Mouse (Mus musculus): Measurements from ENCODE around the gene Xylb.
"Not testable (repeated sequence)": the region's sequence is repeated elsewhere in the genome, so short reads cannot be mapped to it uniquely, and the experiment has no call there.

Xylb gene

DNA sequence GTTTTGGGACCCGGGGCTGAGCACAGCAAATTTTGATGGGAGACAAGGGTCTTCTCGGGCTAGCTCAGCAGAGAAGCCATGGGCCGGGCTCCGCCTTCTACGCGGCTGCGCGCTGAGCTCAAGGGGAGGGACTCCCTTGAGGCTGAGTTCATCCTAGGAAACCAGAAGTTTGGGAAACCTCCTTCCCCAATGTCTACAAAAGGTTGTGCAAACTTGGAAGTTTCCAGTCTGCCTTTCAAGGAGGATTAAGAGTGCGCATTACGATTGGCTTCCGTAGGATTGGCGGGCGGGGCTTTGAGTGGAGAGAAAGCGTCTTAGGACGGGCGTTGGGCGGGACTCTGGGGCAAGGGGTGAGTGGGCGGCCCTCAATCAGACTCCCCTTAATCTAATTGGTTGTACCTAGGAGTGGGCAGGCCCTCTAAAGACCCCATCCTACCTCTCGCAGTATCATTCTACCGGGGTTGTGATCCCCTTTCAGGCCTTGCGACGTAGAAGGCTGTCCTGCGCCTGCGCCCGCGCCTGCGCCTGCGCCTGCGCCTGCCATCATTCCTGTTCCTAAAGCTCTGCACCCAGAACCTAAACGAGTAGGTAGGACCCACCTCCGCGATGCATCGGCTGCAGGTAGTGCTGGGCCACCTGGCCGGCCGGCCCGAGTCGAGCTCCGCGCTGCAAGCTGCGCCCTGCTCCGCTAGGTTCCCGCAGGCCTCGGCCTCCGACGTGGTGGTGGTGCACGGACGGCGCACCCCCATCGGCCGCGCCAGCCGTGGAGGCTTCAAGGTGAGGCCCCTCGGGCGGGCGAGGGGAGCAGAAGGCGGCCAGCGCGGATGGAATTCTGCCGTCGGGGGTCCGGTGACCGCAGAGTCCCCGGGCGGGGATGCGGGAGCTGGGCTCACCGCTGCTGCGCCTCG, 16.0 kb upstream of the Xylb start, which contains the start of gene Myd88:
TSS of gene Myd88 (minus strand) at position 503 of the 908 bp plus-strand sequence.
- DNase-seq (ENCODE audit: low read depth, low spot score) = peak; percentile 100

DNA sequence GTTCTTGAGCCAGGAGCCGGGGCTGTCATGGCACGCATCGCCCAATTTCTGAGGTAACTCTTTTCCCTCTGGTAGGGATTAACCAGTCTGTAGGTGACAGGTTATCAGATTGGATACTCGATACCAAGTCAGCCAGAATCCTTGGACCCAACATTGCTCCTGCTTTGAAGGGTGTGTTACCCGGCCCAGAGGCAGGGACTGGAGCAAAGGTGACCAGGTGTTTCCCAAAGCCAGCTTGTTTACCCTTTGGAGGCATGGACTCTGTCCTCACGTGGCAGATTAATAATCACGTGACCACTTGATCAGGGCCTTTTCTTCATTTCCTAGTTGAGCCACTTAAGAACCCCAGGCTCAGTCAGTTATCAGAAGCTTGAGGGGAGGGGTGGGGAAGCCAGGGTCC, 14.5 kb upstream of the Xylb start:
- no peak for DNase-seq (ENCODE audit: low read depth, low spot score)

DNA sequence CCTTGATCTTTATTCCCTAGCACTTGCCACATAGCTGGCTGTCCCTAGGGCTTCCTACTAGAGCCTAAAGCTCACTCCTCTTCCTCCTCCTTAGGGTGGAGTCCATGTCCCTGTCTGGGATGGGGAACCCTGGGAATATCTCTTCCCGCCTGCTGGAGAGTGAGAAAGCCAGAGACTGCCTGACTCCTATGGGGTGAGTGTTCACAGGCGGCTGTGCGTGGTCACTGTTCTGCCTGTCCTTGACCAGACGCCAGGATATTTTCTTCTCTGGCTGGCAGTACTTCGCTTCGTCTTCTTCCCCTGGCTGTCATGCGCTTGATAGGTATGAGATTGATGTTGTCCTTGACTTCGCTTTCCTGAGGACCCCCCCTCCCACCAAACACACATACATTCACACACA, 10.8 kb upstream of the Xylb start:
- DNase-seq (ENCODE audit: low read depth, low spot score) = no peak

DNA sequence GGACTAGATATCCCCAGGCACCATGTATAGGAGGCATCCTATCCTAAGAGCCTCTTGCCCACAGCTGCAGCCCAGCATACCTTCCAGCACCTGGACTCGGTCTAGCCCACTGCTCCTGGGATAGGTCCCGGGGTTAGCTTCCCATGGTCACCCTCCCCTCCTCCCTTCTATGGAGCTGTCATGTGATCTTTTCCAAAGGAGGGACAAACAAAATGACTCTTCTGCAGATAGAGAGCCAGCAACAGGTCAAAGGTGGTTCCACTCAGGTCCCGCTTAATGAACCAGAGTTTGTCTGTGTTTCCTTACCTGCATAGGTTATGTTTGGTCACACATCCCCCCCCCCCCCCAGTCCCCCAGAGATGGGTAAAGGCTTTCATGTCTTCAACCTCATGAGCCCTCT, 6.7 kb upstream of the Xylb start:
- no peak for DNase-seq (ENCODE audit: low read depth, low spot score)

DNA sequence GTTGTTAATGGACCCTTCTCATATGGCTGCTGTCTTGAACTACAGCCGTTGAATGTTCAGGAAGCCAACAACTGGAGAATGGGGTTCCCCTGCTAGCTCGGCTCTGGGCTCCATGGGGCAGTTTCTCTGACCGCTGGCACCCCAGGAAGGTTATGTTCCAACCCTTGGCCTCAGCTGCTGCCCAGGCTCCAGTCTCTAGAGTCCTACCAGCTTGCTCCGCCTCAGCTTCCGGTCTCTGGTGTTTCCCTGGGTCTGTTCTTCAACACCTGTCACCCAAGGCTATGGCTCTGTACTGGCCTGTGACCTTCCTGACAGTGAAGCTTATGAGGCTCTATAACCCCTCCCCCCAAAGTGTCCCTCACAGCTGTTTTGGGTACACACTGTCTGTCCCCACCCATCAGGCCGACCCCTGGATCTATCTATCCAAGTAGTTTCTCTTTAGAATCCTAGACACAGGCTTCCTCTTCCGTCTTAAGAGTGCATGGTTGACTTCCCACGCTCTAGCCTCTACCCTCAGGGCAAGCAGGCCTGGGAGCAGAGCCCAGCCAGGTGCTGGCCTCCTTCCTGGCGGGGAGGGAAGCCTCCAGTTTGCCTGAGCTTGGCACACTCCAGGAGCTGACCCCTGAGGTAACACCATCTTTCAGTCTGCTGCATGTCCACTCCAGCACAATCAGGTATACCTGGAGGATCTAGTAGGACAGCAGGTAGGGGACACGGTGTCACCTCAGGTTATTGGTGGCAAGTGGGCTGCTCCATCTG, 6.1 kb upstream of the Xylb start:
- no peak for DNase-seq (ENCODE audit: low read depth, low spot score)

DNA sequence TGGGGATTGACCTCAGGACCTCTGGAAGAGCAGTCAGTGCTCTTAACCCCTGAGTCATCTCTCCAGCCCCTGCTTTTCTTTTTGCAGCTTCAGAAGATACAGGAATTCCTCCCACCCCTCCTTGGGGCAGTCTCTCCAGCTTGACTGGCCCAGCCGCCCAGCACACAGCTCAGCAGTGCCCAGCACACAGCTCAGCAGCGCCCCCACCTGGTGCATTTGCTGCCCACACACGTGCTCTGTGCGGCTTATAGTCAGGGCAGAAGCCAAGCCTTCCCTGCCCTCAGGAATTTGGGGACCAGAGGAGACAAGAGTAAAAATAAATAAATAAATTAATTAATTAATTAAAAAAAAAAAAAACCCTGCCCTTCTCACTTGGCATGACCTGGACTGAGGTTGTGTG, 5.1 kb upstream of the Xylb start:
- peak; percentile 81 for DNase-seq (ENCODE audit: low read depth, low spot score)

DNA sequence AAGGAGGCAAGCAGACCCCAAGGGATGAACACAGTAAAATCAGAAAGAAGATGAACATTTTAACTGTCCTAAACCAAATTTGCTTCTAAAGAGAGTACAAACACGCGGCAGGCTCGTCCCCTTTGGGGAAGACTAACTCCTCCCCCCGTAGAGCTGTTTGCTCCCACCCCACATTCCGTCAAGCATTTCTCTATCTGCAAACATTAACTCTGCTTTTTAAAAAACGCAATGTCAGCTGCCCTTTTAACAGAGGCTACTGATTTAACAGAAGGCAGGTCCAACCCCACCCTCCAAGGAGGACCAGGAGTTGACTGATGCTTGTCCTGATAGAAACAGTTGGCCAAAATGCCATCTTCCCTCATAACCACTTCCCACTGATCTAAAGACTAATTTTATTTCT, 3.3 kb upstream of the Xylb start:
- no peak for DNase-seq (ENCODE audit: low read depth, low spot score)

DNA sequence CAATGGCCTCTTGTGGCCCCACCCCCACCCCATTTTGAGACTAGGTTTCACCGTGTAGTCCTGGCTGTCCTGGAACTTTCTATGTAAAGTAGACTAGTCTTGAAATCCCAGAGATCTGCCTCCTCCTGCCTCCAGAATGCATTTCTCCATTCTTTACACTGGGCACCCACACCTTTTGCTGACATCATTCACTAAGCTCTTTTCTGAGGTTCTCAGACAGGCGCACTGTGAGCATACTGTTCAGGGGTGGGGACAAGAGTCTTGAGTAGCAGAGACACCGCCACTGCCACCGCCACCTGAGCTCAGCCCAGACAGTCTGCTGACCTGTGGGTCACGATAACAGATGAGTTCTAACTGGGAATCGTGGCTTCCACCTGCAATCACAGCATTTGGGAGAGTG, 1.2 kb upstream of the Xylb start:
- DNase-seq (ENCODE audit: low read depth, low spot score) = no peak

DNA sequence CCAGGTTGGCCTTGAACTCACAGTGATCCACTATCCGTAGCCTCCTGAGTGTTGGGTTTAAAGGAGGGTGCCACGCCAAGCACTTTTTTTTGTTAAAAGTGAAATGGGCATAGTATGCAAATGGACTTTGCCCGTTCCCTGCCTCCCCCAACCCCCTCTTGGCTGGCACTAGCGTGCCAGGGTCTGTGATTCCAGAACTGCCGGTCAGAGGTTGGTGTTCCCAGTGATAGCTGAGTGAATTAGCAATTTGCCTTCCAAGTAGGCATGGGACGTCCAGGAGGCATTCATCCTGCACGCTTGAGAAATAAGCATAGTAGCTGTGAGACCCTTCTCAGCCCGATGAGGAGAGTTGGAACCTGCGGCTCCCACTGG, 863 bp downstream of the Xylb start:
- DNase-seq (ENCODE audit: low read depth, low spot score) = no peak

DNA sequence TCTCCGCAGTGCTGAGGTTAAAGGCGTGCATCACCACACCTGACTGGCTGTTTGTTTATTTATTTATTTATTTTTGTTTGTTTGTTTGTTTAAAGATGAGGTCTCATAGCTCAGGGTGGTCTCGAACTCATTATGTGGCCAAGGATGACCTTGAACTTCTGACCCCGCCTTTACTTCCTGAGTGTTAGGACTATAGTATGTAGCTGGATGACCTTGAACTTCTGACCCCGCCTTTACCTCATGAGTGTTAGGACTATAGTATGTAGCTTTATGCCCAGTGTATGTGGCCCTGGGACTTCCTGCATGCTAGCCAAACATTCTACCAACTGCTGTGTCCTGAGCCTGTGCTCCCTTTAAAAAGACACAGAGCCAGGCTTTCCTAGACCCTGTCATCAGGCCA, 4.2 kb downstream of the Xylb start:
- peak; percentile 77 for DNase-seq (ENCODE audit: low read depth, low spot score)

DNA sequence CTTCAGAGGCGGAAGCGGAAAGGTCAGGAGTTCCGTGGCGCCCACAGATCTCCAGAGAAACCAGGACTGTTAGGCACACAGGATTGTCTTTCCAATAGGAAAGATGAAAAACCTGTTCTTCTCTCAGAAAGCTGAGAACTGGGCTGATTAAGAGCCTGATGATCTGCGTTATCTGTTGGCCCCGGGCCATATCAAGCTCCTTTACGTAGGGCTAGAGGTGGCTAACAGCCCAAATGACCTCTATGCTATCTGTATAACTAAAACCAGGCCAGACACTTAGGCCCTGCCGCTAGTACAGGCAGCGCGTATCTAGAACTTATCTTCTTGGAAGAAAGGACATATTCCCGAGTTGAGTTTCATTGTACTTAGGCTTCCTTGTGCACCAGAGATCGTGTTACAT, 6.0 kb downstream of the Xylb start:
- no peak for DNase-seq (ENCODE audit: low read depth, low spot score)

DNA sequence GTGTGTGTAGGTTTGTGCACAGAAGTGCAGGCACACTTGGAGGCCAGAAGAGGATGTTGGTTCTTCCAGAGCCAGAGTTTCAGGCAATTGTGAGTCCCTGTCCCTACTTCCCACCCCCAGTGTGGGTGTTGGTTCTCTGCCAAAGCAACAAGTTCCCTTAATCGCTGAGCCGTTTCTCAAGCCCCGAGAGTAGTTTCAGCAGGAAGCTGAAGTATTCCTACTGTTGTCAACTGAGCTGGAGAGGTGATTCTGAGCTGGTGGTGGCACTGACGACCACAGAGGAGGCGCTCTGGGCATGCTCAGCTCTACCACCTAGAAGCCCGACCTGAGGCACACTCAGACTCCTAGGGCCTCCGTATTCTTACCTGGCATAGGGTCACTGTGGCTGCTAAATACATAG, 8.1 kb downstream of the Xylb start, which contains the start of gene Slc22a14:
TSS of gene Slc22a14 (minus strand) at position 270 of the 400 bp plus-strand sequence.
- DNase-seq (ENCODE audit: low read depth, low spot score) = no peak

DNA sequence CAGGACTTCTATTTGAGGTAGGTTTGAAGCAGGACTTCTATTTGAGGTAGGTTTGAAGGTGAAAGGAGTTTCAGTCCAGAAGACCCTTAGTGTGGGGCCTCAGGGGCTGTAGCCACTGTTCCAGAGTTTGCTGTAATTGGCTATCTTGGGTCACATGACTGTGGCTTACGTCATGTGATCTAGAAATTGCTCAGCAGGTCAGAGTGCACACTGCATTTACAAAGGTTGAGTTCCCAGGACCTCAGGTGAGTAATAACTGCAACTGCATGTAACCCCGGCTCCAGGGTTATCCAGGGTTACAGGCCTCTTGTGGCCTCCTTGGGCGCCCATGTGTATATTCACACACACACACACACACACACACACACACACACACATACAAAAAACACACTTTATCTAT, 11.2 kb downstream of the Xylb start:
- no peak for DNase-seq (ENCODE audit: low read depth, low spot score)

DNA sequence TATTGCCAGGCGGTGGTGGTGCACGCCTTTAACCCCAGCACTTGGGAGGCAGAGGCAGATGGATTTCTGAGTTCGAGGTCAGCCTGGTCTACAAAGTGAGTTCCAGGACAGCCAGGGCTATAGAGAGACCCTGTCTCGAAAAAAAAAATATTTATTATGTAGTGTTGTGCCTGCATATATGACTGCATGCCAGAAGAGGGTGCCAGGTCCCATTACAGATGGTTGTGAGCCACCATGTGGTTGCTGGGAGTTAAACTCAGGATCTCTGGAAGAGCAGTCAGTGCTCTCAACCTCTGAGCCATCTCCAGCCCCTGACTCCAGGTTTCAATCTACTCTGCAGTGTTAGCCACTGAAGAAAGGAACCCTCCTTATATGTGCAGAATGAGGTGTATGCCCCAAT, 13.6 kb downstream of the Xylb start:
- not testable (repeated sequence) for DNase-seq (ENCODE audit: low read depth, low spot score)

DNA sequence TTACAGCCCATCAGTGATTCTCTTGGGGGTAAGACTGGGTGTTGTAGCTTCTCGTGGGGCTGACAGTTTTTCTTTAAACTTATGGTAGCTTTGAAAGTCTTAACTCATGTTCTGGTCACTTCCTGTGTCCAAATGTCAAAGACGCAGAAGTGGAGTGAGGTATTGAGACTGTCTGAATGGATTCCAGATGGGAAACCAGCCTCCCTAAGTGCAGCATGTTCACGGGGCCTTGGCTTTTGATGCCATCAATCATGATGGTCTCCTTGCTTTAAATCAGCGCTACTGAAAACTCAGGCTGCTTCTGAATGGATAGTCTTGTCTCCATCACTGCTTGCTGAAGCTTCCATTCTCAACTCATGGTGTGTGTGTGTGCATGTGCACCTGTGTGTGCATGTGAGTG, 14.1 kb downstream of the Xylb start:
- no peak for DNase-seq (ENCODE audit: low read depth, low spot score)

DNA sequence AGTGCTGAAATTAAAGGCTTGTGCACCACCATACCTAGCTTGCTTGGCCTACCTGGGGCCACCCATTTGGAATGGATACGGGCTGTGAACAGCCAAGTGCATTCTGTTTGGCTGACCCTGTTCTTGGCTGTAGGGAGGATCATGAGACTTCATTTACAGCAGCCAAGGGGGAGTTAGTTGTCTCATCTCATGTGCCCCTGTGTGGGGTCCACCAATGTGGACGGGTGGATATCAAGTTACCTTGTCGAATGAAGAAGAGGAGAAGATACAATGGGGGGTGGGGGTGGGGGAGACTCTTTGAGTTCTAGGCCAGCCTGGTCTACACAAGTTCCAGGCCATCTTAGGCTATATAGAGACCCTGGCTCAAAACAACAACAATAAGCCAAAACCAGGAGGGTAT, 17.8 kb downstream of the Xylb start:
- DNase-seq (ENCODE audit: low read depth, low spot score) = no peak

DNA sequence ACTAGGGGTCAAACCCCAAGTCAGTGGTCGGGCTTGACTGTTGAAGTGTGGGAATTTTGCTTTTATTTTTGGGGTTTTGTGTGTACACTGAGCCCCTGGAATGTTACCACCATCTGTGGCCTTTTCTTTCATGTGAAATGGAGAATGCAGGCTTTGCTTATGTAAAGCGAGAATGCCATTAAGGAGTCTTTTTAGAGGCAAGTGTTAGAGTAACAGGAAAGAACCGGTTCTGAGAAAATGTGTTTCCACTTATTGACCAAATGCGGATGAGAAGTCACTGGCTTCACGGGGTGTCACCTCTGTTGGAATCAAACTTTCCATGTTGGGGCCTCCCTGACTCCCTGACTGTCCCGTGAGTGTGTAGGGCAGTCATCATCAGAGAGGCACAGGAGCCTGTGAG, 18.4 kb downstream of the Xylb start:
- DNase-seq (ENCODE audit: low read depth, low spot score) = peak; percentile 79

DNA sequence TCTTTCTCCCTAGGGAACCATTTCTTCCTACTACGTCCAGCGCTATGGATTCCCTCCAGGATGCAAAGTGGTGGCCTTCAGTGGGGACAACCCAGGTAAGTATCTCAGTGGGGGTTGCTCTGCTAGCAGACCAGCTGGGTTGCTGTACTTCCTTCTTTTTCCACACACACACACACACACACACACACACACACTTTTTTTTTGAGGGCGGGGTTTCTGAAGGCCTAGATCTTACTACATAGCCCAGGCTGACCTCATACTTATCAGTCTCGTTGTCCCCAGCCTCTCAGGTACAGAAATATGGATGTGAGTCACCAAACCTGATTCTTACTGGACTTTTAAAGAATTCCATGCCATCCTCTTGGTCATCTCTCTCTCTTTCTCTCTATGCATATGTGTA, 21.1 kb downstream of the Xylb start:
- no peak for DNase-seq (ENCODE audit: low read depth, low spot score)

DNA sequence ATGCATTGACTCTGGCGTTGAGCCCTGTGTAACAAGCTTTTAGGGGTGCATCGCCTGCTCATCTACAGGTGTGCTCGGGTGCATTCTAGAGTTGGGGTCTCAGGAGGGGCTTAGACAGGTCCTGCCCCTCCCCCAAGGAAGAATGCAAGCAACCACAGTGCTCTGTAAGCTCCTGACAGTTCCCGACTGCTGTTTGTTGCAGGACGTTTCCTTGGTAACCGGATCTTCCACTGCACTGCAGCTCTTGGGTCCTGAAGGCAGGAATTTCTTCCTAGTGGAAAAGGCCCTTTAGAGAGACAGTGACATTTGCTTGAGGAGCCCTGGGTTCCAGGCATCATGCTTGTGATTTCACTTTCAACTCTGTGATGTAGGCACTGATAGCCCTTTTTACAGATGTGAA, 25.4 kb downstream of the Xylb start:
- DNase-seq (ENCODE audit: low read depth, low spot score) = peak; percentile 53

DNA sequence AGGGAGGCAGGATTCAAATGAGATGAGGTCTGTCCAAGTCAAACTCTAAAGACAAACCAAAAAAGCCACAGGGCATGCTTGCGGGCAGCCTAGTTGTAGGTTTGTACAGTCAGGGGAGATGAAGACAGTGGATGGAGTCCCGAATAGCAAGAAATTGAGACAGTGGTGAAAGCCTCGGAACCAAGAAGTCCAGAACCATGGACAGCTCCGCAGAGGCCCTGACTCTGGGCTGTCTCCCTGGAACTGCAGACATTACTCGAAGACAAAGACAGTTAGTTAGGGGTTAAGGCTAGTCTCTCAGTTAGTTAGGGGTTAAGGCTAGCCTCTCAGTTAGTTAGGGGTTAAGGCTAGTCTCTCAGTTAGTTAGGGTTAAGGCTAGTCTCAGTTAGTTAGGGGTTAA, 31.8 kb downstream of the Xylb start:
- peak; percentile 65 for DNase-seq (ENCODE audit: low read depth, low spot score)

DNA sequence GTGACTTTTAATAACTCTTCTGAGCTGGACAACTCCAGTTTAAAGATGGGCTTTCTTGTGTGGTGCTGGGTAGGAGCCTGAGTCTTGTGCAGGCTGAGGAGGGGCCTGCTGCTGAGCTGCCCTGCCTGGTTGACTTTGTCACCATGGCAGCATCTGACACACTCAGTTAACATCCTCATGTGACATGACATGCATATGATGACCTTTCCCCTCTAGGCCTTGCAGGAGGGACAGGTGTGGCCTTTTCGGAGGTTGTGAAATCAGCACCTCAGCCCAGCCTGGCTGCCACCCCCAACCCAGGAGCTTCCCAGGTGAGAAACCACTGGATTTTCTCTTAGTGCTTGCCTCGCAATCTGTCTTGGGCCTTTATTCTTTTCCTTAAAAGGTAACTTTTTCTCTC, 33.0 kb downstream of the Xylb start:
- DNase-seq (ENCODE audit: low read depth, low spot score) = no peak

DNA sequence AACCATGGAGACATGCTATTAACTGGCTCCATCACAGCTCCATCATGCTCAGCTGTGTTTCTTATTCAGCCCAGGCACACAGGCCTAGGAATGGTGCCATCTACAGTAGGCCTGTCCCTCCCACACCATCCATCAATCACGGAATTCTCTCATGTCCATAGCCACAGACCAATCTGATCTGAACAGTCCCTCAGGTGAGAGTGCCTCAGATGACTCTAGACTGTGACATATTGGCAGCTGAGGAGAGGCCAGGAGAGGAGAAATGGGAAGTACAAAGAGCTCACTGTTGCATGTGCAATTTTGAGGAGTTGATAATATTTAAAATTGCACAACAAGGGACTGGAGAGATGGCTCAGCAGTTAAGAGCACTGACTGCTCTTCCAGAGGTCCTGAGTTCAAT, 37.6 kb downstream of the Xylb start:
- no peak for DNase-seq (ENCODE audit: low read depth, low spot score)

DNA sequence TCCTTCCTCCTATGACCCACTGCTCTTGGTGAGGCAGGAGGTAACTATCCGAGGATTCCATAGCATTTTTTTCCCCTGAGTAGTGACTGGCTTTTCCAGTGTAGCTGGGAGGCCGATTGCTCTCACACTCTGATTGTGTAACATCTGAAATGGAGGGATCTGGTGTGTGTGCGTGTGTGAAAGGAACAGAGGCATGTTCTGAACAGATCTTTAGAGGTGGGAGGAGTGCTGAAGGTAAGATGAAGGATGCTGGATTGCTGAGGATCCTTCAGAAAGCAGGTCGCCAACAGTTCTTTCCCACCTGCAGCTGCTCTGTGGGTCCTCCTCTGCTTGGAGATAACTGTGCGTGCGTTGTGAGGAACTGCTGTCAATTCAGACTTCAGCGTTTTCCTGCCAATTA, 44.2 kb downstream of the Xylb start:
- no peak for DNase-seq (ENCODE audit: low read depth, low spot score)
